Mouse (Mus musculus) brain, adult 2 months (tissue): ENCODE data around the gene Stard3nl.

ENCODE experiments used
- DNase-seq: peaks from one replicate; pipeline ENCODE4 v3.0.0; 2011; ENCODE audit warnings: low read depth, low spot score

Gene Stard3nl

GRCm38 (mm10) chr13:19385226-19385625 is 10.4 kb downstream of the Stard3nl start:
- DNase-seq = no peak

DNA sequence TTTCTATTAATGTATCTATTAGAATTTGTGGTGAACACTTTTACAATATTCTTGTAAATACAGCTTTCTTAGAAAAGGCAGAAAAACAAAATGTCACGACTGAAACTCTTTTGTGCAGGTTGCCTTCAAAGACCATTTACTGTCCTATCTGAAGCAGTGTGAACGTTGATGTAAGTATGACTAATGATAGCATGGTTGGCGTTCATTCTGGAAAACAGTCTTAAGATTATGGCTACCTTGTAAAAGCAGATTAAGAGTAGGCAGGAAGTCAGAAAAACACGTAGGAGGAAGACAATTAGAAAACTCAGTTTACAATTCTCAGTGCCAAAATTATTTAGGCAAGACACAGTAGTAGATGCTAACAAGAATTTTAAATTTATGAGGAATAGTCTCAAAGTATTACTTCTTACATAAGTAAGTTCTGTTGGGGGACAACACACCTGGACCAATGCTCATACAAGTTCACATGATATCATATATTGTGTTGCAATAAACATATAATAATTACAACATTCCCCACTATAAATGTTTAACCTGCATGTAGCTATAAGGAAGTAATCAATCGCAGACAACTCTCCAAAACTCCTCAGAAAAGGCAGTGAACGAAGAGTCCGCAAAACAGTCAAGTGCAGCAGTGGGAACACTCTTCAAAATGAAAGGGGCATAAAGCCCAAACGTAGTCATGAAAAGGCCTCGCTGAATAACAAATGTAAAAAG is 14.3 kb downstream of the Stard3nl start:
- no peak for DNase-seq

DNA sequence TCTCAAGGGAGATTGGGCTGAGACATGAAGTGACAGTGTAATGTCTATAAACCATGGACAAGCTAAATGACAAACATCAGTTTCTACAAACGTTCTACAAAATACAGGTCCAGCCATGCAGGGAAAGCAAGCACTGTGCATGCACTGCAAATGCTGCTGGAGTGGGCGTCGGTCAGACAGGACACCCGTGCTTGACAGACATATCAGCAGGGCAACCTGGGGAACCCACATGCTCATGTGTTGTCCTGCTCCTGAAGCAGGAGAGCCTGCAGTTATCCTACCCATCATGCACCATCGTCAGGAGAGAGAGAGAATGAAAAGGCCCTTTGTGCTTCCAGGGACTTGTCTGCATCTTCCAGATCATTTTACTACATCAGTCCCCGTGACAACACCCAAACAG is 16.3 kb downstream of the Stard3nl start:
- no peak for DNase-seq

- no peak for DNase-seq
These were observed 23.4 kb downstream of the Stard3nl start for GRCm38 (mm10) chr13:19372133-19372729.

DNA sequence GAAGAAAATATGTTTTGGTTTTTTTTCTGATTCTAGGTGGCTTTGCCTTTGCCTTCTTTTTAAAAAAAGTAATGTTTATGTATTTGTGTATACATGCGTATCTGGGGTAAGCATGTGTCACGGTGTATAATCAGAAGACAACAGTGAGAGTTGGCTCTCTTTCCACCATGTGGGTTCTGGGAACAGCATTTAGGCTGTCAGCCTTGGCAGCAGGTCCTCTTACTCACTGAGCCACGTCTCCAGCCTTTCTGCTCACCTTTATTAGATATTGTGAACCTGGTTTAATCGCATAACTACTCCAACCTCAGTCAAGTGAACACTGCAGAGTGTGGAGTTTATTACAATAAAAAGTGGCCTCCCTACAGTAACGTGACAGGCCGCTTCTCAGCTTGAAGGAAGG is 26.8 kb downstream of the Stard3nl start:
- peak; percentile 81 for DNase-seq

- DNase-seq = peak; percentile 75
These were observed 28.1 kb downstream of the Stard3nl start for GRCm38 (mm10) chr13:19367536-19367935.

GRCm38 (mm10) chr13:19366866-19367265 is 28.7 kb downstream of the Stard3nl start:
- no peak for DNase-seq

- peak; percentile 94 for DNase-seq
These were observed 30.0 kb downstream of the Stard3nl start for GRCm38 (mm10) chr13:19365596-19365995.

DNA sequence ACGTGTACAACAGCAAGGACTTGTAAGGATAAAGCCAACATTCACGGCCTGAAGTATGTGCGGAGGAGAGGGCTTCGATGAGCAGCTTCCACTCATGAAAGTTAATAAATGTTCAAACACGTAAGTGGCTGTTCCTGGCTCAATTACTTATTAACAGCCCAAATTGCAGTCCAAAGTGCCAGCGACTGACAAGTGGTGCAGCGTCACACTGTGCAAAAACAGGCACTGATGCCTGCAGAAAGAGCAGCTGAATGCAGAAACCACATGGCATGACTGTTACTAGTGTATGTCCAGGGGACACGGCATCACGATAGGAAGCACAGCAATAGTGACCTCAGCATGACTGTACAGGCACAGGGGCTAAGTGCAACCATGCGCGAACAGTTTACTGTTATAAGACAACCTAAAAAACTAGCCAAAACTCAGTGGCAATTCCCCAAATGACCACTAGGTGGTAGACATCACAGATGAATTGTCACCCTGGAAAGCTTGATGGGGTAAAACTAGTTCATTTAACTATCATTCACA is 31.3 kb downstream of the Stard3nl start:
- DNase-seq = peak; percentile 89

DNA sequence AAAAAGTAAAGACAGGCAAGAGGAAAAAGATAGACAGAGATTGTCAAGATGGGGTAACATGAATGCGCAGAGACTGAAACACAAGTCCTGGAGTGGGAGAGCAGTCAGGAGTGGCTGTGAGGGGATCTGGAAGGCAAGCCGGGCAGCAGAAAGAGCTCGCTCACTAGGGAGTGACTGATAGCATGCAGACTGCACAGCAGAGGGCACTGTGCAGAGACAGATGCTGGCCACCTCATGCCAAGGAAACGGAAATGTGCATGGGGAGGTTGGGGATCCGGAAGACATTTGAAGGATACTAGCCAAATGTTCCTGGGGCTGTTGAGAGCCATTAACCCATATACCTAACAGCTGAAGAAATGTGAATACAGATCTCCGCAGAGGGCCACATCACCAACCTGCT is 33.2 kb downstream of the Stard3nl start:
- DNase-seq = peak; percentile 80

DNA sequence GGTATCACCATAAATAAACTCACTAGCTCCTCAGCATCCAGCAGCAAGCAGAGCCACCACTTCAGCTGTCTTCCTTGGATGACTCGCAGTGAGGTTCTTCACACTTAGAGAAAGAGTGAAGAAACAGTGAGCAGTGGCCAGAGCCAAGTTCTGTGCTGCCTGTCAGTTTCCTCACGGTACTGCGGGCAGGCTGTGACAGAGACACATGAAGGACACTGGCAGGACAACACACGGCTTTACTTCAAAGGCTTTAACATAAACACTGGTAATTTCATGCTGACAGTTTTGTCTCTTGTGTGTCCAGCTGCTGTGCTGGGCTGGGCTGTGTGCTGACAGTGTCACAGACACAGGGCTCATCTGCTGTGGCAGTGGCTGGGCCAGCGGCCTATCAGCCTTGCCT is 37.6 kb downstream of the Stard3nl start:
- DNase-seq = no peak

- no peak for DNase-seq
These were observed 38.3 kb downstream of the Stard3nl start for GRCm38 (mm10) chr13:19357301-19357700.

- no peak for DNase-seq
These were observed 38.9 kb downstream of the Stard3nl start for GRCm38 (mm10) chr13:19356720-19357119.

DNA sequence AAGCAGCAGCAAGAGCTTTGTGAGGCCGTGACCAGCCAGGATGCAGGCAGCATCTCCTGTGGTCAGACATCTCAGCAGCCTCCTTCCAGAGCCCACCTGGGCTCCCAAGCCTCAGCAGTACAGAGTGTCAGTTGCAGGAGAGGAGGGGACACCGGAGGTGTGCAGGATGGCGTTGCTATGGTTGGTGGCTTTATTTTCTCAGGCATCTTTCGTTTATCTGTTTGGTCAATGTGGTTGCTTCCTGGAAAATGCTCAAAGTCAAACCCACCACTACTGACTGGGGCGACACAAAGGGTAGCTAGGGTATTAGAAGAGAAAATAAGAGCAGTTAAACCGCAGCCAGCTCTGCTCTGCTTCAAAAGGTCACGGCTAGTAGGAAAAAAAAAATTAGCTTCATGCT is 39.5 kb downstream of the Stard3nl start:
- DNase-seq = no peak

- peak; percentile 60 for DNase-seq
These were observed 42.8 kb downstream of the Stard3nl start for GRCm38 (mm10) chr13:19352795-19353194.

- DNase-seq = peak; percentile 7
These were observed 55.2 kb downstream of the Stard3nl start for GRCm38 (mm10) chr13:19340356-19340755.

- peak; percentile 33 for DNase-seq
These were observed 59.3 kb downstream of the Stard3nl start for GRCm38 (mm10) chr13:19336310-19336709.
